Mouse (Mus musculus): ENCODE data around the gene Crabp2. TPM values are rescaled to one million over a fixed set of nuclear protein-coding genes. Genes with fewer than 3 reads are reported as not detected.

Gene Crabp2
- polyA plus RNA-seq, 1 experiment from 2014 or later: 44.1 TPM

- Histone ChIP-seq H3K9me3 (ENCODE audit: control insufficient read depth, low read depth, low read length) (no peaks in the 10 kb centered on the region), H3K27ac (ENCODE audit: low read length) (no peak overlapping the region), H3K4me1 (ENCODE audit: control insufficient read depth, insufficient read depth, low read length) (no peaks in the 10 kb centered on the region), H3K27me3 (ENCODE audit: control insufficient read depth, insufficient read depth, low read length) (peaks cover 85% of the 10 kb centered on the region), H3K9ac (replicated peaks; ENCODE audit: low read depth, low read length) (no peak overlapping the region), H3K4me2 (replicated peaks; ENCODE audit: low read depth, low read length) (peak overlapping the region; percentile 59), H3K36me3 (ENCODE audit: control insufficient read depth, insufficient read depth, low read length) (no peaks in the 10 kb centered on the region), H3K4me3 (ENCODE audit: low read depth, low read length) (peak overlapping the region; percentile 32)
- no peak for ATAC-seq (ENCODE audit: insufficient number of reproducible peaks, insufficient read depth, low FRiP score, low read depth)
- WGBS: 2% methylated on average over 38 of the region's 38 CpGs
Observed at GRCm38 (mm10) chr3:87999243-87999895, 50.9 kb downstream of the Crabp2 start.

- ATAC-seq (ENCODE audit: insufficient number of reproducible peaks, insufficient read depth, low FRiP score, low read depth): no peak
- peaks cover 77% of the 10 kb centered on the region for H3K27me3 ChIP-seq (ENCODE audit: control insufficient read depth, insufficient read depth, low read length)
- no peak within 1 kb of the TSS for H3K9ac ChIP-seq (replicated peaks; ENCODE audit: low read depth, low read length)
- WGBS: under 1% methylated on average over 39 of the region's 39 CpGs
- H3K4me2 ChIP-seq (replicated peaks; ENCODE audit: low read depth, low read length): peak within 1 kb of the TSS; percentile 59
- peak within 1 kb of the TSS; percentile 32 for H3K4me3 ChIP-seq (ENCODE audit: low read depth, low read length)
- H3K27ac ChIP-seq (ENCODE audit: low read length): no peak within 1 kb of the TSS
- H3K9me3 ChIP-seq (ENCODE audit: control insufficient read depth, low read depth, low read length): no peaks in the 10 kb centered on the region
- H3K4me1 ChIP-seq (ENCODE audit: control insufficient read depth, insufficient read depth, low read length): no peaks in the 10 kb centered on the region
- H3K36me3 ChIP-seq (ENCODE audit: control insufficient read depth, insufficient read depth, low read length): no peaks in the 10 kb centered on the region
Observed at GRCm38 (mm10) chr3:88000181-88000580, 51.7 kb downstream of the Crabp2 start, which contains the start of gene Bcan. TSS of gene Bcan (minus strand) at chr3:88000230.

GRCm38 (mm10) chr3:88000816-88001595, 52.5 kb downstream of the Crabp2 start:
- no peak overlapping the region for H3K9ac ChIP-seq (replicated peaks; ENCODE audit: low read depth, low read length)
- peaks cover 69% of the 10 kb centered on the region for H3K27me3 ChIP-seq (ENCODE audit: control insufficient read depth, insufficient read depth, low read length)
- no peak overlapping the region for H3K27ac ChIP-seq (ENCODE audit: low read length)
- 14% methylated on average over 11 of the region's 11 CpGs for WGBS
- ATAC-seq (ENCODE audit: insufficient number of reproducible peaks, insufficient read depth, low FRiP score, low read depth): no peak
- no peaks in the 10 kb centered on the region for H3K36me3 ChIP-seq (ENCODE audit: control insufficient read depth, insufficient read depth, low read length)
- H3K4me1 ChIP-seq (ENCODE audit: control insufficient read depth, insufficient read depth, low read length): no peaks in the 10 kb centered on the region
- H3K9me3 ChIP-seq (ENCODE audit: control insufficient read depth, low read depth, low read length): peaks cover 2% of the 10 kb centered on the region; the same call in 1 of the 2 replicates
- H3K4me3 ChIP-seq (ENCODE audit: low read depth, low read length): peak overlapping the region; percentile 32; the same call in 1 of the 2 replicates
- H3K4me2 ChIP-seq (replicated peaks; ENCODE audit: low read depth, low read length): no peak overlapping the region

- no peak overlapping the region for H3K4me2 ChIP-seq (replicated peaks; ENCODE audit: low read depth, low read length)
- H3K4me1 ChIP-seq (ENCODE audit: control insufficient read depth, insufficient read depth, low read length): no peaks in the 10 kb centered on the region
- H3K4me3 ChIP-seq (ENCODE audit: low read depth, low read length): no peak overlapping the region
- 4% methylated on average over 17 of the region's 17 CpGs for WGBS
- peaks cover 5% of the 10 kb centered on the region; the same call in 1 of the 2 replicates for H3K9me3 ChIP-seq (ENCODE audit: control insufficient read depth, low read depth, low read length)
- H3K27me3 ChIP-seq (ENCODE audit: control insufficient read depth, insufficient read depth, low read length): peaks cover 55% of the 10 kb centered on the region
- H3K36me3 ChIP-seq (ENCODE audit: control insufficient read depth, insufficient read depth, low read length): no peaks in the 10 kb centered on the region
- H3K9ac ChIP-seq (replicated peaks; ENCODE audit: low read depth, low read length): no peak overlapping the region
- ATAC-seq (ENCODE audit: insufficient number of reproducible peaks, insufficient read depth, low FRiP score, low read depth): no peak
- no peak overlapping the region for H3K27ac ChIP-seq (ENCODE audit: low read length)
Observed at GRCm38 (mm10) chr3:88002291-88002976, 54.0 kb downstream of the Crabp2 start.

Other genes starting within 250 kb of the Crabp2 start
- gene Lrrc71, start 200.0 kb upstream of the Crabp2 start, polyA plus RNA-seq (2014; fragmentation: Nextera tagmentation; extraction: Ambion mirVana): 0.69 and 1.2 TPM in 2 replicates
- 0.88 and 0.97 TPM in 2 replicates for gene Ntrk1, start 153.5 kb upstream of the Crabp2 start, polyA plus RNA-seq (2014; fragmentation: Nextera tagmentation; extraction: Ambion mirVana)
- 0.20 and 0.55 TPM in 2 replicates for gene Insrr, start 151.7 kb upstream of the Crabp2 start, polyA plus RNA-seq (2014; fragmentation: Nextera tagmentation; extraction: Ambion mirVana)
- 25.4 and 28.3 TPM in 2 replicates for gene Pear1, start 124.4 kb upstream of the Crabp2 start, polyA plus RNA-seq (2014; fragmentation: Nextera tagmentation; extraction: Ambion mirVana)
- 0.17 TPM in 1 of 2 replicates, not detected in the other for gene Sh2d2a, start 101.9 kb upstream of the Crabp2 start, polyA plus RNA-seq (2014; fragmentation: Nextera tagmentation; extraction: Ambion mirVana)
- 12.9 and 14.1 TPM in 2 replicates for gene Prcc, start 63.1 kb upstream of the Crabp2 start, polyA plus RNA-seq (2014; fragmentation: Nextera tagmentation; extraction: Ambion mirVana)
- 119 and 135 TPM in 2 replicates for gene Hdgf, start 42.3 kb upstream of the Crabp2 start, polyA plus RNA-seq (2014; fragmentation: Nextera tagmentation; extraction: Ambion mirVana)
- 73.5 and 75.5 TPM in 2 replicates for gene Mrpl24, start 29.2 kb upstream of the Crabp2 start, polyA plus RNA-seq (2014; fragmentation: Nextera tagmentation; extraction: Ambion mirVana)
- 31.9 and 35.4 TPM in 2 replicates for gene Isg20l2, start 18.4 kb upstream of the Crabp2 start, polyA plus RNA-seq (2014; fragmentation: Nextera tagmentation; extraction: Ambion mirVana)
- gene Rrnad1, start 17.9 kb upstream of the Crabp2 start, polyA plus RNA-seq (2014; fragmentation: Nextera tagmentation; extraction: Ambion mirVana): 17.9 and 20.0 TPM in 2 replicates
- gene Nes, start 22.4 kb downstream of the Crabp2 start, polyA plus RNA-seq (2014; fragmentation: Nextera tagmentation; extraction: Ambion mirVana): 10.5 and 10.6 TPM in 2 replicates
- 0.10 and 0.27 TPM in 2 replicates for gene Bcan, start 51.6 kb downstream of the Crabp2 start, polyA plus RNA-seq (2014; fragmentation: Nextera tagmentation; extraction: Ambion mirVana)
- gene Hapln2, start 78.9 kb downstream of the Crabp2 start, polyA plus RNA-seq (2014; fragmentation: Nextera tagmentation; extraction: Ambion mirVana): 0.26 TPM in 1 of 2 replicates, not detected in the other
- gene Gpatch4, start 94.4 kb downstream of the Crabp2 start, polyA plus RNA-seq (2014; fragmentation: Nextera tagmentation; extraction: Ambion mirVana): 33.7 and 36.0 TPM in 2 replicates
- gene Naxe, start 109.8 kb downstream of the Crabp2 start, polyA plus RNA-seq (2014; fragmentation: Nextera tagmentation; extraction: Ambion mirVana): 182 and 196 TPM in 2 replicates
- gene Ttc24, start 129.6 kb downstream of the Crabp2 start, polyA plus RNA-seq (2014; fragmentation: Nextera tagmentation; extraction: Ambion mirVana): not detected in 2 replicates
- 19.8 and 21.0 TPM in 2 replicates for gene Iqgap3, start 133.3 kb downstream of the Crabp2 start, polyA plus RNA-seq (2014; fragmentation: Nextera tagmentation; extraction: Ambion mirVana)
- gene Mef2d, start 193.7 kb downstream of the Crabp2 start, polyA plus RNA-seq (2014; fragmentation: Nextera tagmentation; extraction: Ambion mirVana): 19.5 and 20.1 TPM in 2 replicates

Measured in stomach, embryonic 14.5 days (tissue).